Mouse (Mus musculus) WW6 (cell line): Measurements from ENCODE around the gene Rcl1.

ENCODE experiments used
- DNase-seq: peaks from one replicate; pipeline ENCODE4 v3.0.0-alpha.2; 2013; ENCODE audit warnings: low read depth, low spot score

The Rcl1 gene

DNA sequence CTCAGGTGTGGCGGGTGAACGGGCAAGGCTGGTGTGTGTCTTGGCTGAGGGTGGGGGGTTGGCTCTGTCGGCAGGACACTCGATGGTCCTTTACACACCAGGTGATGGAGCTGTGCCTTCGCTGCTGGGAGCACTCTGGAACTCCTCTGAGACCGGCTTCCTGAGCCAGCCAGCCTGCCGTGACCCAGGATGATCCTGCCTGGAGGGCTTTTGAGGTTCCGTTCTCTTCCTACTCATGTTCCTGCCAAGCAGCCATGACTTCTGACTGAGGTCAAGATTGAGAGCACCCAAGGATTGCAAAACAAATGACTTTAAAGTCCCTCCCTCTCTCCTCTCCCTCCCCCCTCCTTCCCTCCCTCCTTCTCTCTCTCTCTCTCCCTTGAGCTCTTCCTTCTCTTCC lies 11.5 kb downstream of the Rcl1 start:
- DNase-seq, result no peak

GRCm38 (mm10) chr19:29113746-29114649 lies 12.8 kb downstream of the Rcl1 start:
- no peak for DNase-seq

DNA sequence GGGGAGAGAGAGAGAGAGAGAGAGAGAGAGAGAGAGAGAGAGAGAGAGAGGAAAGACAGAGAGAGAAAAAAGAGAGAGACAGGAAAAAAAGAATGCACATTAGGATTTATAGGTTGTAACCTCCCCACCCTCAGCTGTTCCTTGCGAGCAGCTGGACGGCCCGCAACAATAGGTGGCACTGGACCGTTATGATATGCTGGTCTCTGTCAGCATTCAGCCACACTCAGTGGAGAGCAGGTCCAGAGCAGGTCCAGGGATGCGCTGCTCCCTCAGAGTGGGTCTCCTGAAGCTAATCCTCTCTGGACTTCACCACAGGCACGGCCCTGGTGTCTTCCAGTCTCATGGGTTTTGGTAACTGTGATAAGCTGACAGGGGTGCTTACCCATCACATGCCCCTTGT lies 15.6 kb downstream of the Rcl1 start:
- DNase-seq, result no peak

DNA sequence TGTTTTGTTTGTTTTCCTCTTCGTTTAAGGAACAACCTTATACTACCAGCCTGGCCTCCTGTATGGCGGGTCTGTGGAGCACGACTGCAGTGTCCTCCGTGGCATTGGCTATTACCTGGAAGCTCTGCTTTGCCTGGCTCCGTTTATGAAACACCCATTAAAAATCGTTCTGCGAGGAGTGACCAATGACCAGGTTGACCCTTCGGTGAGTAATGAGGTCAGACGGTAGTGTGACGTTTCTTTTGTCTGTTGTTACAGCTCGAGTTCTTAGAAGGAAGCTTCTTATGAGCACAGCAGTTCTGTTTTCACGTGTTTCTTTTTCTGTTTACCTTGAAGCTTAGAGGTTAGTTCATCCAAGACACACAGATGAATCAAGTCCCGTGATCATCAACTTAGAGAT lies 17.0 kb downstream of the Rcl1 start:
- no peak for DNase-seq

DNA sequence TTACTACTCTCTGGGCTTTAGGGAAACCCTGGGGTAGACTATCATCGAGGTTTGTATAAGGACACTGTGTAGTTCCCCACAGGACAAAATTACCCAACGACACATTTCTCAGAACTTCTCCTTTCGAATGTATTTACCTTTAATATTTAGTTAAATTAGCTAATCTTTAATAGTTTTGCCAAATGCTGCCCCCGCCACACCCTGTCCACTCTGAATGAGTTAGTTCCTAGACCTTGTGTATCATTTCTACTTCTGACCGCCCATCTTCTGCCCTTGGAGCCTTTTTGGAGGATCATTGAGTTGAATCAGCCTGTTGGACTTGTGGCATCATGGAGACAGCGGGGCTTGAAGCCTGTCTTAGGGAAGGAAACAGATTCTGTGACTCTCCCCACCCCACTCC lies 19.1 kb downstream of the Rcl1 start:
- DNase-seq, result no peak

- no peak for DNase-seq
Observed at GRCm38 (mm10) chr19:29121394-29121793, 20.2 kb downstream of the Rcl1 start.

DNA sequence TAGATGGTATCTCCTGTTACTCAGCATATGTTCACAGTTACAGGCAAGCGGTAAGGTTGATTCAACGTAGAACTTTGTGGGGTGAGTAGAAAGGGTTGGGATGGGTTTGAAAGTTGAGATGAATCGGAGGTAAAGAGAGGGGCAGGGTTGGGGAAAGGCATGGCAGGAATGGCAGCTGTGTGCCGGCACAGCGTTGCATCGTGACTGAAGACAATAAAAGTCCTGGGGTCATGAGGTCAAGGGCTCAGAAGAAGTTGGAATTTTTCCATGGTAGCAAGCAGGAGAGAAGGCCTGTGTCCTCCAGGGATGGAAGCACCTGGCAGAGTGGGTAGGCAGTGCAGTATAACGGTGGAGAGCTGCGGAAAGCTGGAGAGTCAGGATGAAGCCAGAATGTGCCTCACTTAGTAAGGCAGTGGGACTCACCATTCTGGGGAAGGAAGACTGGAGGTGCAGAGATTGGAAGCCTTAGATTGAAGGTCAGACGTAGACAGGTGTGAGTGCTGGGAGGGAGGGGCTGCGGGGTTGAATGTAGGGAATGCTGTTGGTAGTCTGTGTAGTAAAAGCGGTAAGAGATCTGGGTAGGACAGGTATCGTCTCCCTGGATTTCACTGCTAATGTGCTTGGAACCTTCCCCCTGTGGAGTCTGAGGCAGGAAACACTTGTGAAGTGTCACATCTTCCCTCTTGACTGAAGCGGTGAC lies 23.9 kb downstream of the Rcl1 start:
- DNase-seq, result no peak

DNA sequence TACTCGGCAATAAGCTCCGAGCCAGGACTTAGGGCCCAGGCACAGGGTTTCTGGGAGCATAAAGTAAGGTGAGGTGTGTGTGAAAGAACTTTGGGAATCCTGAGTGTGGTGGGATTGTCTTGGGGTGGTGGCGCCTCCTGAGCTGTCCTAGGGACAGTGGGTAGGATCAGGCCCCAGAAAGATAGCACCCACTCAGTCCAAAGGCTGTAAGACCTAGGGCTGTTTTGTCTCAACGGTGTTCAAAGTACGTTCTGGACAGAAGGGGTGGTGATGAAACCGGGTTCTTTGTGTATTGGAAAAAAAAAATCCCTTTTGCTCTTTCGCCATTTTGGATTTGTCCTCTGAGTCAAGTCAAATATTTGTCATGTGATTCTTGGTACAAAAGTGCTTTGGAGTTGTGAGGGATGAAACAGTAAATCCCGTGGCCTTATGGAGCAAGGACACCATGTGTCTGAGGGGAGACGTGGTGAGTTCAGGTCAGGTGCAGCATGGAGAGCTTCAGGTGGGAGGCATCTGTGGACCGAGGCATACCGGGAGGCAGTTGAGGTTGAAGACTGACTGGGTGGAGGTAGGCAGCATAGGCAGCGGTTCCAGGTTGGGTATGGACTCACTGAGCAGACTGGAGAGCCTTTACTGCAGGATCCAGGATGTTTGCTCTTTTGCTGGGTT lies 25.3 kb downstream of the Rcl1 start:
- no peak for DNase-seq

- DNase-seq, result no peak
Observed at GRCm38 (mm10) chr19:29127331-29127730, 26.2 kb downstream of the Rcl1 start.

DNA sequence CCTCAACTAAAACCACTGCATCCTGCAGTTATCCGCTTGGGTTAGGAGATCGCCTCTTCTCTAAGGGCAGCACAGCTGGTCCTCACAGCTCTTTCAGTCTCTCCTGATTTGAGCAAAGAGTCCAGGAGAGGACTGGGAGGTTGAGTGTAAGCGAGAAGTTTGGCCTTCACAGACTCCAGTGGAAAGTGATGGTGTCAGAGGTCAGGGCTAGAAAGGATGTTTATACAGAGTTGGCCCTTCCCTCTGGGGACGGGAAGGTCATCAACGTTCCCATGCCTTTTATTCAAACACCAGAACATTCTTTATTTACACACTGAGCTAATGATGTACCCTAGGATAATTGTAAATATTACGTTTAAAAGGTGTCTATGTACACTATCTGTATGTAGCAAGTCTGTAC lies 27.0 kb downstream of the Rcl1 start:
- DNase-seq, result no peak

DNA sequence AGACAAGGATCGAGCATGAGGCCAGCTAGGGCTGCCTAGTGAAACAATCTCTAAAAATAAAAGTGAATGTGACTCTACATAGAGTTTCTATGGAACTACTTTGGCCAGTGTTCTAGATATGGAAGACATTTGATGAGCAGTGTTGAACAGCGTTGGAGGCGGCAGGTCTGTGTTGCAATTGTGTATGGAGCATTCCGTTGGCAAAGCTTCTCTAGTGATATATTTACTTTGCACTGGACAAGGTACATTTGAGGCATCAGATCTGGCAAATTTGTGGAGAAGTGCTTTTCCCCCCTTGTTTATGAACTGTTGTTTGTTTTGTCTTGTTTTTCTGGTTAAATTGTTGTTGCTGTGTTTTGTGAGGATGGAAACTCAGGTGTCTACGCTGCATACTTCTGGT lies 28.4 kb downstream of the Rcl1 start:
- DNase-seq, result no peak

DNA sequence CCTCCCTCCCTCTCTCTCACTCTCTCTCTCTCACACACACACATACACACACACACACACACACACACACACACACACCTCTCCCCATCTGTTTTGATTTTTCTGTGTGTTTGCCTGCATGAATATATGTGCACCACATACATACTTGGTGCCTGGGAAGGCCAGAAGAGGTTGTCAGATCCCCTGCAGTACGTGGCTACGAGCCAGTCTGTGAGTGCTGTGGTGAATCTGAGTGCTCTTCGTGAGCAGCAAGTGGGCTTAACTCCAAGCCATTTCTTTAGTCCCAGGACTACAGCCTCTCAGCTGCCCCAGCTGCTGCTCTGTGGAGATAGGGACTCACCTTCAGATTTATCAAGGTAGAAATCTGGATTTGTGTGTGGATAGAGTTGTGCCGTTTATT lies 30.0 kb downstream of the Rcl1 start:
- no peak for DNase-seq

DNA sequence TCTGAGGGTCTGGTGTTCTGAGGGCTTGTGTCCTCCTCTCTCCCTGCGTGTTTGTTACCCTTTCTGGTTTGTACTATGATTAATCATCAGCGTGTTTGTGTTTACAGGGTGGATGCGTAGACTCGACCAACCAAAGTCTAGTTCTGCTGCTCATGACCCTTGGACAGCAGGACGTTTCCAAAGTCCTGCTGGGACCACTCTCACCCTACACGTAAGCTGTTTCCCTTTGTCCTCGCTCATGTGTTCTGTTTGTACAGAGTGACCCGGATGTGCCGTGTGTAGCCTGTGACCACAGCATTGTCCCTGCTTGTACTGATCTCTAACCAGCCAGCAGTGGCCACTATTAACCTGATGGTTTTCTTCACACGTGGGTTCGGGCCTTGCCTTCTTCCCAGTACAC lies 33.1 kb downstream of the Rcl1 start:
- no peak for DNase-seq

DNA sequence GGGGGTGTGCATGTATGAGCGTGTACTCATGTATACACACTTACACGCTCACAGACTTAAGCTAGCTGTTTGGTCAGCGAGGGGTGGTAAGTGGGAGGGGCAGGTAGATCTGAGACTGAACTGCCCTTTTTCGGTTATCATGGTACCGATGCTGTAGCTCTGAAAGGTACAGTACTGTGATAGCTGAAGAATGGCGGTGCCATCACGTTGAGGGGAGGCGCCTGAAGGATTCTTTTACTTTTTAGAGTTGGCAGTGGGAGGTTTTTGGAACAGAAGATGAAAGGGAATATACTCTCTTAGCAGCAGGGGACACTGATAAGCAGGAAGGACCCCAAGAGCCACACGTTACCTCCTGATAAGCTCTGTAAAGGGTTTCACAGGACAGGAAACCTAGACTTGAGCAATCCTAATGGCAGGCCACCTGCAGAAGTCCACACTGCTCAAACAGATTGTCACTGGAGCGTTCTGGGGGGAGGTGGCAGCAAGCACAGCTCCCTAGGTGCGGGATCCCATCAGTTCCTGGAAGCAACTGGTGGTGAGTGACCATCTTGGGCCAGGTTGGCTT lies 34.1 kb downstream of the Rcl1 start:
- DNase-seq, result no peak

- no peak for DNase-seq
Observed at GRCm38 (mm10) chr19:29138546-29139270, 37.5 kb downstream of the Rcl1 start.

GRCm38 (mm10) chr19:29139699-29140456 lies 38.7 kb downstream of the Rcl1 start:
- DNase-seq, result no peak

GRCm38 (mm10) chr19:29140933-29141332 lies 39.8 kb downstream of the Rcl1 start:
- no peak for DNase-seq

DNA sequence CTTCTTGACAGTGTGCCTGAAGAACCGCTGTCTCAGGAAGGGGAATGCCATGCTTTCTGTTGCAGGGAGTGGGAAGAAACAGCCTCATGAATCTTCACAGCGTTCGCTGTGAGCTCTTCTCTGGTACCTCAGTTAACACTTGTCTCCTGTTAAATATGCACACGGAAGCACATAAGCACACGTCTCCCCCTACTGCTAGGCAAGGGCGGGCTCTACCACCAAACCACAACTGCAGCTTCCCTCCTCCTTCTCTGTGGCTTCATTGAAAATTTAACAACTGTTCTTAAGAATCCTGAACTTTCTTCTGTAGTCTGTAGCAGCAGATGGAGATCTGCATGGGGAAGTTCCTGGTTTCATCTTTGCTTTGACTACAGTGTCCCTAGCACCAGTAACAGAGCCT lies 41.1 kb downstream of the Rcl1 start:
- DNase-seq, result no peak

DNA sequence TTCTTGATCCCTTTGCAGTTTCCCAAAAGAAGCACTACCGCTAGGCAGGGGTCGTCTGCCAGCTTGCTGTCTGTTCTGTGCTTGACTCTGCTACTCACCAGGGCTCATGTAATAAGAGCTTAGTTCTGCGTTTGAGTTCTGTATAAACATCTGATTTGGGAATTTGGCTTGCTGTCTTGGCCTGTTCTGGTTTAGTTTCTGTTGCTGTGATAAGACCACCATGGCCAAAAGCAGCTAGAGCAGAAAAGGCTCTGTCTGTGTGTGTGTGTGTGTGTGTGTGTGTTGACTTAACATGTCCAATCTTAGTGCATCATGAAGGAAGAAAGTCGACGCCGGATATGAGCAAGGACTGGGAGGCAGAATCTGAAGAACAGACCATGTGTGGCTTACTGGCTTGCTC lies 44.2 kb downstream of the Rcl1 start:
- DNase-seq, result no peak

DNA sequence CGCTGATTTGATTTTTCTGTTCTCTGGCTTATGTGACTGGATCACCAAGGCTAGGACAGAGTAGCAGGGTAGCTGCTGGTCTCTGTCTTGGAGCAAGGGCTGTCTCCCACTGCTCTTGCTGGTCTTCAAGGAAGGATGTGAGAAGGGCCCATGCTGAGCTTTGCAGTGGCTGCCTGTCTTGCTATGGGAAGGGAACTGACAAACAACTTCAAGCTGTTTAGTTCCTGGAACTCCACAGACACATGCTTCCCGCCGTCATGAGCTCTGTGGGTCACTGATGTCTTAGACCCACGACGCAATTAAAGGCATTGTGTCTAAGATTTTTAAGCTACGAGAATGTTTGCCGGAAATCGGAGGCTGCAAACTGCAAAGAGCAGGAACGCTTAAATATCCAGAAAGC lies 45.6 kb downstream of the Rcl1 start:
- DNase-seq, result no peak

- no peak for DNase-seq
Observed at GRCm38 (mm10) chr19:29149583-29149982, 48.4 kb downstream of the Rcl1 start.
